Mouse (Mus musculus) kidney, embryonic 15.5 days (tissue): ENCODE measurements at regions not wholly inside any gene's neighbourhood (a gene's known extent, or its start where the extent isn't known, plus 50 kb on each side); places are given as distances from the start of the nearest gene placed in this dataset.

Experiments used
- ATAC-seq: fragments of 200-750 bp; cut with Nextera tagmentation; replicated peaks from 2 replicates; pipeline ENCODE4 v1.8.0; 2017; ENCODE audit warnings: moderate TSS enrichment; ENCODE audit not compliant: low FRiP score
- H3K27ac ChIP-seq: fragments of 300-500 bp; sonication (generic); 2 replicates; pipeline ENCODE4 v1.5.1; 2015; ENCODE audit warnings: mild to moderate bottlenecking, inconsistent platforms
- H3K27me3 ChIP-seq: fragments of 300-500 bp; sonication (generic); 2 replicates; pipeline ENCODE4 v1.6.1; 2015; ENCODE audit warnings: inconsistent platforms
- H3K36me3 ChIP-seq: fragments of 300-500 bp; sonication (generic); 2 replicates; pipeline ENCODE4 v1.6.1; 2015; ENCODE audit warnings: inconsistent platforms
- H3K4me1 ChIP-seq: fragments of 300-500 bp; sonication (generic); 2 replicates; pipeline ENCODE4 v1.6.1; 2015; ENCODE audit warnings: inconsistent platforms
- H3K4me2 ChIP-seq: fragments of 300-500 bp; sonication (generic); 2 replicates; pipeline ENCODE4 v1.6.1; 2015; ENCODE audit warnings: moderate library complexity, mild to moderate bottlenecking, inconsistent platforms
- H3K4me3 ChIP-seq: fragments of 300-500 bp; sonication (generic); replicated peaks from 2 replicates; pipeline ENCODE4 v1.5.1; 2015; ENCODE audit warnings: mild to moderate bottlenecking, inconsistent platforms
- H3K9ac ChIP-seq: fragments of 300-500 bp; sonication (generic); 2 replicates; pipeline ENCODE4 v1.6.1; 2015; ENCODE audit warnings: mild to moderate bottlenecking, inconsistent platforms
- H3K9me3 ChIP-seq: fragments of 300-500 bp; sonication (generic); replicated peaks from 2 replicates; pipeline ENCODE4 v1.6.1; 2016; ENCODE audit warnings: inconsistent platforms
- WGBS: fragments of 180-500 bp; shearing (Covaris S2); methylation state at CpG from one replicate; pipeline ENCODE4 v1.1.7; 2015; ENCODE audit warnings: mixed read lengths; 5-methylcytosine and 5-hydroxymethylcytosine counted together

- Histone ChIP-seq H3K4me2 (no peak overlapping the region), H3K27ac (no peak overlapping the region), H3K4me1 (0 out of 2 replicates have a peak, but pooled peaks cover 3% of the 10 kb centered on the region), H3K36me3 (no peaks in the 10 kb centered on the region), H3K9me3 (no peaks in the 10 kb centered on the region), H3K4me3 (no peak overlapping the region), H3K27me3 (no peaks in the 10 kb centered on the region), H3K9ac (no peak overlapping the region)
- WGBS: 85% methylated on average over 1 of the region's 1 CpGs
- no peak for ATAC-seq
Observed at GRCm38 (mm10) chr4:69197577-69197976, 243.4 kb upstream of the Brinp1 start.

- WGBS: 86% methylated on average over 1 of the region's 1 CpGs
- H3K27me3 ChIP-seq: no peaks in the 10 kb centered on the region
- H3K36me3 ChIP-seq: no peaks in the 10 kb centered on the region
- H3K4me1 ChIP-seq: 0 out of 2 replicates have a peak, but pooled peaks cover 3% of the 10 kb centered on the region
- H3K4me3 ChIP-seq: peak overlapping the region; percentile 43
- H3K9me3 ChIP-seq: no peaks in the 10 kb centered on the region
- H3K9ac ChIP-seq: no peak overlapping the region
- ATAC-seq: no peak
- H3K27ac ChIP-seq: no peak overlapping the region
- H3K4me2 ChIP-seq: peak overlapping the region; percentile 67
Observed at GRCm38 (mm10) chr4:69196094-69196493, 241.9 kb upstream of the Brinp1 start.

- Histone ChIP-seq H3K27me3 (no peaks in the 10 kb centered on the region), H3K4me1 (0 out of 2 replicates have a peak, but pooled peaks cover 3% of the 10 kb centered on the region), H3K27ac (no peak overlapping the region), H3K9ac (peak overlapping the region; percentile 31; the same call in 1 of the 2 replicates), H3K4me2 (peak overlapping the region; percentile 67), H3K36me3 (no peaks in the 10 kb centered on the region), H3K9me3 (no peaks in the 10 kb centered on the region), H3K4me3 (peak overlapping the region; percentile 43)
- WGBS: 1% methylated on average over 13 of the region's 13 CpGs
- peak; percentile 86 for ATAC-seq
Observed at GRCm38 (mm10) chr4:69195645-69196044, 241.4 kb upstream of the Brinp1 start.
